Mouse (Mus musculus) adrenal gland, postnatal 14 days (tissue): ENCODE measurements around the gene Slc38a3. TPM values are rescaled to one million over a fixed set of nuclear protein-coding genes. Genes with fewer than 3 reads are reported as not detected.

Source experiments
- DNase-seq: peaks from one replicate; pipeline ENCODE4 v3.0.0; 2021; ENCODE audit warnings: mixed read lengths
- total RNA-seq: library from RNA; stranded (reverse); gene quantifications from 2 replicates; pipeline ENCODE4 v1.2.3, GENCODE M21; 2021

Slc38a3 gene
- total RNA-seq, 1 experiment from 2014 or later, result 85.2 TPM

GRCm38 (mm10) chr9:107635279-107636028, 33.9 kb downstream of the Slc38a3 start, which contains the start of gene Gnai2:
Gene Gnai2, minus strand, starts transcription at chr9:107635367.
- DNase-seq, result peak; percentile 99

GRCm38 (mm10) chr9:107634406-107635278, 34.7 kb downstream of the Slc38a3 start:
- no peak for DNase-seq

DNA sequence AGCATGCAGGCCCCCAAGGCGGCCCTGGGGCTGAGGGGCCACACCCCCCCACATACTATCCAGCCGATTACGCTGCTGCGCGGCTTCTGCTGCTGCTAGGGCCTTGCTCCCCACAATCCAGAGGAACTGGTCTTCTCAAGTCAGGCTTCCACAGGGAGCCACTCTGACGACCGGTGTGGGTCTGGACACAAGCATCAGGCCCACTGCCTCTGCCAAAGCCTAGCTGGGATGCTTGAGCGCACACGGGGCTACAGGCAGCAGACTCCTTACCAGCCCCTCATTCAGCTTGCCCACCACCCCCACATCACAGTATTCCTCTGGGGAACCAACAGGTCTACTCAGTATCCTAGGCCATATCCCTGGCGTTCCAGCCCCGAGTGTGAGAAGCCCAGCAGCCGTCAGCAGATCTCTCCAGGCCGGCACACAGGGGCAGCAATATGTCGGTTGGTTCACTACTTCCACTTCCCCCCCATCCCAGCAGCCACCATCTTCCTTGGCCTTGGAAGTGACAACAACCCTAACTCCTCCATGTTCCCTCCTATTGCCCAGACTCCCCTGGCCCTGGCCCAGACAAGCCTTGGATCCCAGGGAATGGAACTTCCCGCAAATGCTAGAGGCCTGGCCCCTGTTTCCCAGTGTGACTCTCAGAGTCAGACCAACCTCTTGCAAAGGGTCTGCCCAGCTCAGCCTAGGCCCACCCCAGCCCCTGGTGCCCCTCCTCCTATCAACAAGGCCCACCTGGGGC, 35.5 kb downstream of the Slc38a3 start:
- DNase-seq, result peak; percentile 65

GRCm38 (mm10) chr9:107633091-107633660, 36.2 kb downstream of the Slc38a3 start:
- DNase-seq, result peak; percentile 91

DNA sequence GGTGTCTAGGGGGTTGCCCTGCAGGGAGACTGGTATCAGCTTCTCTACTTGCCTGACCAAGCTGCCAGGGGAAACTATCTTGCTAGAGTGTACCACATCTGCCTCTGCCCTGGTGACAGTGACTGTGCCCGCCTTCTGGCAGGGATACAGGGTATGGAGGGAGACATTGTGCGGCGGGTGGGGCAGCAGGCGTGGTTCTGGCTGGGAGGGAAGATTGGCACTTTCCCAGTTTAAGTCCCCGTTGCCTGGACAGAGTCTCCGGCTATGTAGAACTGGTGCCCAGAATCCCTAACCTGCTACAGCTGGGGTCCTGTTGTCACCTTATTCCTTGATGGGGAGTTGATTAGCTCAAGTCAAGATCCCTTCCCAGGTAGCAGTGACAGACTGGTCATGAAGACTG, 36.9 kb downstream of the Slc38a3 start:
- peak; percentile 63 for DNase-seq

DNA sequence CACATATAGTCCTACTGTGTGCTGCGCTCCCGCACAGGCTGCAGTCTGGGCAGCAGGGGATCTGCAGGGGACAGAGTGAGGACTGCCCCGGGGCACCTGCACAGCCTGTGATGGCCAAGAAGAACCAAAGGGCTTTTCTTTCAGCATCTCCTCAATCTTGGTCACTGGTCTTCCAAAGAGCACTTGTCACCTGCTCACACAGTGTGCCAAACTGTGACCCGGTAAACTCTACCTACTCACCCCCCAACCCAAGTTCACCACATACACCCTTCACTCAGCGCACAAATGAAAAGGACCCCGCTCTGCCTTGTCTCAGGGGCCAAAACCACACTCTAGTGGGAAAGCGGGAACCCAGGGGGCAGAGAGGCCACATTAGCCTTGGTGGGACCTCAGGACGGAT, 37.5 kb downstream of the Slc38a3 start:
- DNase-seq, result no peak

DNA sequence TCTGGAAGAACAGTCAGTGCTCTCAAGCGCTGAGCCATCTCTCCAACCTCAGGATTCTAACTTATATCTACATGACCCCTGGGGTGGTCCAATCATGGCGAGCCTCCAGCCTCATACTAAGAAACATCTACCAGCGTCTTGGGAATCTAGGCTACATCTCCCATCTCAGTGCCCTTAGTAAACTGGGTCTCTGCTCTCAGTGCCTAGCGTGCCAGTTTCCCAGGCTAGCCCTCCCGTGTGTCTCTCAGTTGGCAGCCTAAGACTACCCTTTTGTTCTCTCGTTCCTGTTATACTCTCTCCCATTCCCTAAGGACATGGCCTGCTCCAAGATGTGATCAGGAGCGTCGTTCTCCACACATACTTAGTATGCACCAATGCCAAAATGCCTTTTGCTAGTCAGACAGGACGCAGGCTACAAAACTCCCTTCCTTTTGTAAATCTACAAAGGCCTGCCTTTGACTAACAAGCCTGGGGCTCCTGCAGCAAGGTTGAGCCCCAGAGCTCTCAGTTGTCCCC, 38.0 kb downstream of the Slc38a3 start:
- DNase-seq, result no peak

DNA sequence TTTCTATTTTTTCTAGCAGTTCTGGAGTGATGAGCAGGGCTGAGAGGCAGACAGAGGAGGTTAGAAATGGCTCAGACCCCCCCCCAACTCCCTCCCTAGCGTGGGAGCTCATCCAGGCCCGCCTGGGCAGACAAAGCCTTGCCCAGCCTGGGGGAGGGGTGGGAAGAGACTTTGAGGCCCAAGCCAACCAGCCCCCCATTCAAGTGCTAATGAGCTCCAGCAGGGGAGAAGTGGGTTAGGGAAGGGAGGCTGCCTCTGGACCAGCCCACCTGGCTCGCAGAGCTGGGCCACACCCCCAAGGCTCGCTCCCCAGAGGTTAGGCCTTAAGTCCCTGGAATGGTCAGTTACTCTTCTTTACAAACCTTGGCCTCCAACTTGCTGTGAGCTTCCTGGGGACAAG, 38.8 kb downstream of the Slc38a3 start:
- DNase-seq, result no peak

- no peak for DNase-seq
These were observed 39.4 kb downstream of the Slc38a3 start for GRCm38 (mm10) chr9:107629901-107630425.

- DNase-seq, result no peak
These were observed 40.0 kb downstream of the Slc38a3 start for GRCm38 (mm10) chr9:107629411-107629730.

- peak; percentile 68 for DNase-seq
These were observed 40.5 kb downstream of the Slc38a3 start for GRCm38 (mm10) chr9:107628721-107629410.

GRCm38 (mm10) chr9:107627387-107628255, 41.7 kb downstream of the Slc38a3 start:
- no peak for DNase-seq

- DNase-seq, result peak; percentile 91
These were observed 42.5 kb downstream of the Slc38a3 start for GRCm38 (mm10) chr9:107626844-107627277.

GRCm38 (mm10) chr9:107626158-107626843, 43.0 kb downstream of the Slc38a3 start:
- no peak for DNase-seq

GRCm38 (mm10) chr9:107625351-107626128, 43.8 kb downstream of the Slc38a3 start:
- no peak for DNase-seq

- DNase-seq, result no peak
These were observed 44.4 kb downstream of the Slc38a3 start for GRCm38 (mm10) chr9:107624951-107625350.

GRCm38 (mm10) chr9:107624539-107624938, 44.8 kb downstream of the Slc38a3 start:
- no peak for DNase-seq

DNA sequence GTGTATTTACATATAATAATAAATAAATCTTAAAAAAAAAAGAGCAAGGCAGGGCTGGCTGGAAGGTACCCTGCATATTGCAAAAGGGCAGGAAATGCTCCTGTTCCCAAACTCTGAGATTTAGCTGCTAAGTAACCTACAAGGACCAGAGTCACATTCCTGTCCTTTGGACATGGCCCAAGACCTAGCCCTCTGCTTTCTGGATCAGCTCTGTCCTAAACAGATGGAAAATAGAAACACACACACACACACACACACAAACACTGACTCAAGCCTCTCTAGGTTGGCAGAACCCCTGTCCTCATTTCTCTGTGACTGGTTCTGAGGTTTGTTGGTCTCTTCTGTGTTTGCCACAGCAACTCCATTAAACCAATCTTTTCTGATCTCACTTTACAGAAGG, 48.4 kb downstream of the Slc38a3 start:
- no peak for DNase-seq

DNA sequence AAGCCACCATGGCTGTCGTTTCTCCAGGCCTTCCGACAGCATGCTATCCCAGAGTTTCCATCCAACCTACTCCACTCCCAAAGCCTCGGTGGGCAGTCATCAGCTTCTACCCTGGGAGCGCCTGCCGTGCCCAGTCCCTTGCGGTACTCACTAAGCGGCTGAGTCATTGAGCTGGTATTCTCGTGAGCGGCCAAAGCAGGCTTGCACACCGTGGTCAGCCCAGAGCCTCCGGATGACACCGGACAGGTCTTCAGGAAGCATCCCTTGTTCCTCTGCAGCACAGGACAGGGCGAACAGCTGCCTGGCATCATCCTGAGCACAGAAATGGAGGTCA, 49.8 kb downstream of the Slc38a3 start:
- DNase-seq, result peak; percentile 63
